Mouse (Mus musculus) cerebellum, postnatal 14 days (tissue): ENCODE measurements around the gene Txndc17.

ENCODE experiments used
- DNase-seq, 2 experiments: peaks; one replicate each; pipeline ENCODE4 v3.0.0; 2021; ENCODE audit warnings: mixed read lengths in 2 of 2

Txndc17 gene

DNA sequence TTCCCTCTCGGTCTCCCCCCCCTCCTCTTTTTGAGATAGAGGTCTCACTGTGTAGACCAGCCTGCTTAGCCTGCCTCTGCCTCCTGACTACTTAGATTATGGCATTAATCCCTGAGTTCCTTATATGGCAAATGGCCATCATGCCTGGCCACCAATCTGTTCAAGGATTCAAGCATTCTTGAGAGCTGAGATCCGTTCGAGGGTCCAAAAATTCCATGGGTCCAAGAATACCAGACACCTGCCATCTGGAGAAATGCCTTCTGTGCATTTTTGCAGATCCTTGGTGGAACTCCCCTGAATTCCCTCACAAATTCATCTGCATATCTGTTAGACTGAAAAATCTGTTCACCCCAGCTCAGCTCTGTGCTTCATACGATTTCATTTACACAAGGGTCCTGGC, 16.1 kb downstream of the Txndc17 start:
- peak in 1 of 2 experiments; percentile 26 for DNase-seq

GRCm38 (mm10) chr11:72224865-72225264, 17.5 kb downstream of the Txndc17 start:
- peak; percentile 92 to 95 for DNase-seq

GRCm38 (mm10) chr11:72226020-72226791, 18.9 kb downstream of the Txndc17 start:
- DNase-seq: peak; percentile 91 to 94

DNA sequence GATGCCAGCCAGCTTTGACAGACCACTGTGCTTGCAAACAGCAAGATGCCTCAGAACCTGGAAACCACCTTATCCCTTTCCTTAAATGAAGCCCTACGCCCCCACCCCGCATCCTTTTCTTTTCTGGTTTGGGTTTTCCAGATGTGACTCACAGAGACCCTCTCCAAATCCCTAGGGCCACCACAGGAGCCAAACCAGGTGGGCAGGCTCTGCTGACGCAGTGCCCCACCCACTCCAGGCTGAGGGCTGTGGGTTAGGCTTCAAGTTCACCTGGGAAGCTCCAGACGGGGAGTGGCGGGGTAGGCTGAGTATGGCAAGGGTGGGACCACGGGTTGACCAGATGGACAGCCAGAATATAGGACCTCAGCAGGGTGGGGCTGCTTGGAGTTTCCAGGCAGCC, 19.6 kb downstream of the Txndc17 start:
- DNase-seq: no peak

GRCm38 (mm10) chr11:72228513-72228912, 21.2 kb downstream of the Txndc17 start:
- DNase-seq: no peak

- DNase-seq: no peak
Observed at GRCm38 (mm10) chr11:72232068-72232467, 24.7 kb downstream of the Txndc17 start.

DNA sequence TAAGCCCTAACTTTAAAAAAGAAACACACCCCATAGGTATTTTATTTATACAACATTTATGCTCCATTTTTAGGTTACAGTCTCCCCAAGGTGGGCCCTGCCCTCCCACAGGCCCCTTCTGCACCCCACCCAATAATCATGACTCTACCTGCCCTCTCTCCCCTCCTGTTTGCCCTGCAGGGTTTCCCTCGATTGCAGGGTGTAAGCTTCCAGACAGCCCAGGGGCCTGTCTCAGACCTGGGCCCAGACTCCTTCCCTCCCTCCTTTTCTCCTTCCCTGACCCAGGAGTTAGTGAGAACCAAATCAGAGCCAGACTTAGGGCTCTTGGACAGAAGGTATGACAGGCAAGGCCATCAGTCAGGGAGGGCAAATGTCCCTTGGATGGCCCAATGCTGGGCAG, 25.6 kb downstream of the Txndc17 start:
- DNase-seq: no peak

DNA sequence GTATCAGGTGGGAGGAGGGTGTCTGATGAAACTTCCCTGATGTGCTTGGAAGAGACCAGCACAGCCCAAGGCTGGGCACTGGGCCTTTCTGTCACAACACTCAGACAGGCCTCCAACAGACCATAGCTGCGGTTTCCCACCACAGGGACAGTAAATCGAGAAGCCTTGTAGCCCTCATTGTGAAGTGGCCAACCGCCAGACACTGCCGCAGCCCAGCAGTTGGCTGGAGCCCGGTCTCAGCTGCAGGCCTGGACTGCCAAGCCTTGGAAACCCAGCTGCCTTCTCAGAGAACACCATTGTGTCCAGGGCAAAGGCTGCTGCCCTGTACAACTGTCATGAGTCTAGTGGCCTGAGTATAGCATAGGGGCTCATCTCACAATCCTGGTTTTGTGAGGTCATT, 26.7 kb downstream of the Txndc17 start:
- peak; percentile 66 to 74 for DNase-seq

DNA sequence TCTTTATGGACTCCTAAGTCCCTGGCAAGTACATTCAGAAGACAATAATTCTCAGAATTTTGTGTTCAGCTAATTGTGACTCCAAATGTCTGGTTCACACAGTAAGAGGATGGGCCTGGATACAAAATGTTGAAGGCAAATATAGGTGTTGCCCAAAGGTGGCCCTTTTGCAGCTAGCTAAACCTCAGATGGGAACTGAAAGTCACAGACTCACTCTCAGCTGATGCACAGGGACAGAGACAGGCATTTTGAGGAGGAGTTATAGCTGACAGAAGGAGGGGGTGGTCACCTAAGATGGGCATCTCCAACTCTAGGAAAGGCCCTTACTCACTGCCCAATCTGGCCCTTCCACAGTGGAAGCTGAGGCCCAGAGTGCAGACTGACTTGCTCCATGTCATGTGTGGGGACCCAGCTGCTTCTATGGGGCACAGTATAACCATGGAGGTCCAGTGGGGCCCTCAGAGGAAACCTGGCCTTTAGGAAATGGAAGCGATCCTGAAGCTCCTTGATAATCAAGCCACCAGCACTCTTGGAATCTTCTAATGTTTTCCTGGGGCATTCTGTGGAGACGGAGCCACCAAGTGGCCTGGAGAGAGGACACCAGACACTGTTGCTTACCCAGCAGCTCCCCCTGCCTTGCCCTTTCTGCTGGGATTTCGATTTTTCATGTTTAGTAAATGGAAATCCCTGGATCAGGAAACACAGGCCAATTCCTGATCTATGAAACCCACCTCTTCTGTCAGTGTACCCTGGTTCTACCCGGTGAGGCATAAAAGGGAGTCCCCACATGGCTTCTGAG, 32.9 kb downstream of the Txndc17 start:
- DNase-seq: no peak

- DNase-seq: no peak
Observed at GRCm38 (mm10) chr11:72245196-72245753, 37.9 kb downstream of the Txndc17 start.

DNA sequence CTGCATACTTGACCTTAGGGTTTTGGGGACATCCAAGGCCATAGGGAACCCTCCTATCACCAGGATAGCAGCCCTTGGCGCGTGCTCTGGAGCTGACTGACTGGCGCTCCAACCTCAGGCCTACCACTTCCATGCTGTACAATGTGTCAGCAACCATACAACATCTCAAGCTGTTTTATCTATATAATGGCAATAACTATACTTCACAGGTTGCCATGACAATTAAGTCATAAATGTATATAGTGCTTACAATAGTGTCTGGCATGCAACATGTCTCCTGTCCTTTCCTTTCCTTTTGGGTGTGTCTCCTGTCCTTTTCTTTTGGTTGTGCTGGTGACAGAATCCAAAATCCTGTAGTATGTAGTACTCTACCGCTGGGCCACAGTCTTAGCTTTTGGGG, 48.3 kb downstream of the Txndc17 start:
- DNase-seq: no peak

- DNase-seq: no peak
Observed at GRCm38 (mm10) chr11:72256441-72256840, 49.1 kb downstream of the Txndc17 start.
